Comparison of ENCODE assay signal across 24 mouse cellular contexts in genomic region chr17:70921681-70922080, GRCm38 (mm10).
"Had no signal": no experiment of that assay in that cellular context is flagged by ENCODE, and none has a peak within 500 bp of the region (broad histone marks: within the 10 kb centered on the region; RNA-seq: fewer than 3 reads in every experiment).

No protein-coding gene starts in this region.

- H3K4me3 ChIP-seq: layer of hippocampus, adult 2 months; limb, embryonic 12.5 days; limb, embryonic 15.5 days; megakaryocyte, embryonic 14.5 days; midbrain, embryonic 10.5 days; midbrain, embryonic 13.5 days; myocyte; neural tube, embryonic 13.5 days had no signal

- H3K9ac ChIP-seq: limb, embryonic 12.5 days; limb, embryonic 15.5 days; liver, embryonic 14.5 days; liver, postnatal 0 days; lung, embryonic 14.5 days; midbrain, embryonic 13.5 days; neural tube, embryonic 13.5 days had no signal

- H3K27ac ChIP-seq: kidney, postnatal 0 days; layer of hippocampus, adult 2 months; limb, embryonic 12.5 days; limb, embryonic 15.5 days; liver, embryonic 14.5 days; macrophage; midbrain, embryonic 10.5 days; midbrain, embryonic 13.5 days; neural tube, embryonic 13.5 days had no signal

- H3K36me3 ChIP-seq: limb, embryonic 12.5 days; limb, embryonic 15.5 days; midbrain, embryonic 10.5 days; midbrain, embryonic 13.5 days; neural tube, embryonic 13.5 days had no signal

- H3K9me3 ChIP-seq: limb, embryonic 12.5 days; limb, embryonic 15.5 days; megakaryocyte, embryonic 14.5 days; midbrain, embryonic 10.5 days; midbrain, embryonic 13.5 days; neural tube, embryonic 13.5 days had no signal

- ATAC-seq: liver, postnatal 0 days; lung, postnatal 0 days; midbrain, embryonic 13.5 days; midbrain, embryonic 16.5 days had no signal

- H3K4me2 ChIP-seq: limb, embryonic 12.5 days; limb, embryonic 15.5 days; liver, embryonic 11.5 days; lung, embryonic 14.5 days; midbrain, embryonic 13.5 days; neural tube, embryonic 13.5 days had no signal

- H3K27me3 ChIP-seq: limb, embryonic 12.5 days; limb, embryonic 15.5 days; midbrain, embryonic 13.5 days; neural tube, embryonic 13.5 days had no signal

- DNase-seq: kidney, adult 2 months; kidney, postnatal 25 days; layer of hippocampus, postnatal 36 days; left cerebral cortex, postnatal 4 days; liver, postnatal 0 days; lung, embryonic 14.5 days; retina, postnatal 1 day; right cerebral cortex, postnatal 4 days; thymus, adult 18-20 months; thymus, postnatal 36 days had no signal
